Mouse (Mus musculus): ENCODE data around the gene Rgl2. TPM values are rescaled to one million over a fixed set of nuclear protein-coding genes. Genes with fewer than 3 reads are reported as not detected.
"Not testable (repeated sequence)": the region's sequence is repeated elsewhere in the genome, so short reads cannot be mapped to it uniquely, and the experiment has no call there.

Rgl2 gene
- polyA plus RNA-seq, 1 experiment from 2014 or later: 58.5 TPM

DNA sequence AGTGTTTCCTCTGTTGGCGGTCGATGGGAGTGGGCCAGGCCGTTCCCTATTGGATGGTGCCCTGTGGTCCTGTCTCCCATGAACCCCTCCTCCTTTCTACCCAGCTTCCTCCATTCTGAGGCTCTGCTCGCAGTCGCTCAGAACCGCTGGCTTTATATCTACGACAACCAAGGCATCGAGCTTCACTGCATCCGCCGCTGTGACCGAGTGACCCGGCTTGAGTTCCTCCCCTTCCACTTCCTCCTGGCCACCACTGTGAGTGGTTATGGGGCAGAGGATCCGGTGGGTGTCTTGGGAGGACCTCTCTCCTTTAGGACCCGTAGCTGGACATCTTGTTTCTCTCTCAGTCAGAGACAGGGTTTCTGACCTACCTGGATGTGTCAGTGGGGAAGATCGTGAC, 14.1 kb downstream of the Rgl2 start:
- no peak overlapping the region for H3K4me2 ChIP-seq
- H3K4me1 ChIP-seq: peaks cover 27% of the 10 kb centered on the region
- H3K27ac ChIP-seq: no peak overlapping the region
- H3K9ac ChIP-seq: no peak overlapping the region
- no peaks in the 10 kb centered on the region for H3K9me3 ChIP-seq
- 94% methylated on average over 15 of the region's 15 CpGs for WGBS
- H3K27me3 ChIP-seq: no peaks in the 10 kb centered on the region
- H3K4me3 ChIP-seq: no peak overlapping the region
- H3K36me3 ChIP-seq: peaks cover 55% of the 10 kb centered on the region
- ATAC-seq (ENCODE audit: insufficient number of reproducible peaks, low FRiP score, low TSS enrichment, low read depth): no peak

DNA sequence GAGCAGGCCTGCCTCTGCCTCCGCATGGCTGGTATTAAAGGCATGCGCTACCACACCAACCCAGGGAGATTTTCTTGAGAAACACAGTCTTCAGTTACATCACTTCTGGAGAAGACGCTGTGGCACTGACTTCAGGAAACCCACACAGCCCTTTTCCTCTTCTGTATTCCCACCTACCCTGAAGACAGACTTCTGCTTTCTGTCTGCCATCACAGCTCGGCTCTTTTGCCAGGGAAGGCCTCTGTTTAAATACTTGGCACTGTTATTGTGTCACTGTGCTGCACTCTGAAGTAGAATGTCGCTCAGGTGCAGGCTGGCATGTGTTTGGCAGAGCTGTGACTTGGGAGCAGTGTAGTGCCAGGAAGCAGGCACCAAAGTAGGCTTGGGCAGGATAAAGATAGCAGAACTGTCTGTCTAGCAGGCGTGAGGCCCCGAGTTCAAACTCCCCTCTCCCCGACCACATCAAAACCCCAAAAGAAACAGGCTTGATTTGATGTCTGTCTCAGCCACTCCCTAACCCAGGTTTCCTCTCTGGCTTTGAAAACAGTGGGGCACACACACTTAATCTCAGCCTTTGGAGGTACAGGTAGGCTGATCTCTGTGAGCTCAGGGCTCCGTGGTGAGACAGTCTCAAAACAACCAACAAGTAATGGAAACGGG, 18.2 kb downstream of the Rgl2 start:
- ATAC-seq (ENCODE audit: insufficient number of reproducible peaks, low FRiP score, low TSS enrichment, low read depth): no peak
- Histone ChIP-seq H3K36me3 (peaks cover 77% of the 10 kb centered on the region), H3K4me2 (no peak overlapping the region), H3K27me3 (no peaks in the 10 kb centered on the region), H3K27ac (no peak overlapping the region), H3K4me1 (peaks cover 40% of the 10 kb centered on the region), H3K9me3 (no peaks in the 10 kb centered on the region), H3K9ac (no peak overlapping the region), H3K4me3 (no peak overlapping the region)
- 87% methylated on average over 10 of the region's 10 CpGs for whole genome bisulfite sequencing

DNA sequence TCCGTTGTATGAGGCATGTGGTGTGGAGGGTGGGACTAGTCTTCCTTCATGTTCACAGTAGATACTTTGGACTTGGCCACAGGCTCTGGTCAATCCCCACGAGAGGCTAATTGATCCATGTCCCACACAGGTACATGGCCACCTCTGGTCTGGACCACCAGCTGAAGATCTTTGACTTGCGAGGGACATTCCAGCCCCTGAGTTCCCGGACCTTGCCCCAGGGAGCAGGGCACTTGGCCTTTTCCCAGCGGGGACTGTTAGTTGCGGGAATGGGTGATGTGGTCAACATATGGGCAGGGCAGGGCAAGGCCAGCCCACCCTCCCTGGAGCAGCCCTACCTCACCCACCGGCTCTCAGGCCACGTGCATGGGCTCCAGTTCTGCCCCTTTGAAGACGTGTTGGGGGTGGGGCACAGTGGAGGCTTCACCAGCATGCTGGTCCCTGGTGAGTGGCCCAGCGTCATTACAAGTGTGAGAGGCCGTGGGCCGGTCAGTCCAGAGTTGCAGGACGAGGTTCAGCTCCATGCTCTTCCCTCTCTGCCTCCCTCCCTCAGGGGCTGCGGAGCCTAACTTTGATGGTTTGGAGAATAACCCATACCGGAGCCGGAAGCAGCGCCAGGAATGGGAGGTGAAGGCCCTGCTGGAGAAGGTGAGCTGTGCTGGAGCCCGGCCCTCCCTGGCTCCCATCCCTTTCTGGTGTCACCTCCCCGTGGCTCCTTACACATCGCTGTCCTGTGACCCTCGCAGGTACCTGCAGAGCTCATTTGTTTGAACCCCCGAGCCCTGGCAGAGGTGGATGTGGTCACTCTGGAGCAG, 19.0 kb downstream of the Rgl2 start:
- Histone ChIP-seq H3K36me3 (peaks cover 79% of the 10 kb centered on the region), H3K4me3 (no peak overlapping the region), H3K9ac (no peak overlapping the region), H3K4me1 (peaks cover 47% of the 10 kb centered on the region), H3K9me3 (no peaks in the 10 kb centered on the region), H3K27me3 (no peaks in the 10 kb centered on the region), H3K4me2 (no peak overlapping the region), H3K27ac (no peak overlapping the region)
- 82% methylated on average over 22 of the region's 22 CpGs for WGBS
- ATAC-seq (ENCODE audit: insufficient number of reproducible peaks, low FRiP score, low TSS enrichment, low read depth): no peak

DNA sequence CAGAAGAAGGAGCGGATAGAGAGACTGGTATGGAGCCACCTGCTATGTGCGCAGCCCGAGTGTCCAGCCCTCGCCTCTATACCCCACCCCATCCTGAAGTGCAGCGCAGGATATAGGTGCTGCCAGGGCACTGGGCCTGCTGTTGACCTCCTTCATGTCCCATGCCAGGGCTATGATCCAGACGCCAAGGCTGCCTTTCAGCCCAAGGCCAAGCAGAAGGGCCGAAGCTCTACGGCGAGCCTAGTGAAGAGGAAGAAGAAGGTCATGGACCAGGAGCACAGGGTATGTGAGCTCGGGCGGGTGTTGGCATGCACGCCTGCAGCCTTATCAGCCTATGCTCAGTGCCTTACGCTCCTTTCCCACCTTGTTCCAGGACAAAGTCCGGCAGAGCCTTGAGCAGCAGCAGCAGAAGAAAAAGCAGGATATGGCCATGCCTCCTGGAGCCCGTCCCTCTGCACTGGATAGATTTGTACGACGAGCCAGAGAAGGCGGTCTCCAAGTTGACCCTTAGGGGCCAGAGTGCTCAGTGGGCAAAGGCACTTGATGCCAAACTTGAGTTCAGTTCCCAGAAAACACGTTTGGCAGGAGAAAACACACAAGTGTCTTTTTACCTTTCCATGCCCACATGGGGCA, 19.7 kb downstream of the Rgl2 start:
- H3K36me3 ChIP-seq: peaks cover 80% of the 10 kb centered on the region
- H3K4me2 ChIP-seq: no peak overlapping the region
- no peaks in the 10 kb centered on the region for H3K27me3 ChIP-seq
- H3K4me1 ChIP-seq: peaks cover 54% of the 10 kb centered on the region
- WGBS: 89% methylated on average over 19 of the region's 19 CpGs
- no peak overlapping the region for H3K4me3 ChIP-seq
- no peak overlapping the region for H3K9ac ChIP-seq
- H3K27ac ChIP-seq: no peak overlapping the region
- H3K9me3 ChIP-seq: no peaks in the 10 kb centered on the region
- no peak for ATAC-seq (ENCODE audit: insufficient number of reproducible peaks, low FRiP score, low TSS enrichment, low read depth)

DNA sequence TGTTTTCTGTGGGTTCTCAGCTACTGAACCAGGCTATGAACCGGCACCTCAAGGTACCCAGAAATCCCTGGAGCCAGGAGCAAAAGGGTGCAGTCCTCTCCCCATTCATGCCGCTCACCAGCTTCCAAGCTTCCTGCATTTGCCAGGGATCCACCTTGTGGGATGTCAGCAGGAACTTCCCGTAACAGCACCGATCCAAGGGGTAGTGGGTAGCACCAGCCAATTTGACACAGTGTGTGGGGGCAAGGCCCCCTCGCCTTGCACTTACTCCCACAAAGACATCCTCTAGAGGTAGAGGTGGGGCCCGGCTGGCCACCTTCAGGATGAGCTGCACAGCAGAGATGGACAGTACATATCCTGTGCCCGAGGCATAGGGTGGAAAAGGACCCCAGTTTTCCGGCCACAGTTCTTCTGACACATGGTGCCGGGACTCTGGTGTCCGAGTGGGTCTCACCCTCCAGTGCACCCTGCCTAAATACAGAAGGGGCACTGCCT, 20.8 kb downstream of the Rgl2 start:
- H3K27me3 ChIP-seq: no peaks in the 10 kb centered on the region
- H3K9ac ChIP-seq: 0 out of 2 replicates have a peak overlapping the region, but pooled peaks have one; percentile 54
- H3K4me1 ChIP-seq: peaks cover 62% of the 10 kb centered on the region
- peak overlapping the region; percentile 92 for H3K27ac ChIP-seq
- ATAC-seq (ENCODE audit: insufficient number of reproducible peaks, low FRiP score, low TSS enrichment, low read depth): no peak
- 75% methylated on average over 10 of the region's 10 CpGs for WGBS
- H3K4me3 ChIP-seq: peak overlapping the region; percentile 51
- H3K9me3 ChIP-seq: no peaks in the 10 kb centered on the region
- H3K4me2 ChIP-seq: peak overlapping the region; percentile 89
- peaks cover 71% of the 10 kb centered on the region for H3K36me3 ChIP-seq

DNA sequence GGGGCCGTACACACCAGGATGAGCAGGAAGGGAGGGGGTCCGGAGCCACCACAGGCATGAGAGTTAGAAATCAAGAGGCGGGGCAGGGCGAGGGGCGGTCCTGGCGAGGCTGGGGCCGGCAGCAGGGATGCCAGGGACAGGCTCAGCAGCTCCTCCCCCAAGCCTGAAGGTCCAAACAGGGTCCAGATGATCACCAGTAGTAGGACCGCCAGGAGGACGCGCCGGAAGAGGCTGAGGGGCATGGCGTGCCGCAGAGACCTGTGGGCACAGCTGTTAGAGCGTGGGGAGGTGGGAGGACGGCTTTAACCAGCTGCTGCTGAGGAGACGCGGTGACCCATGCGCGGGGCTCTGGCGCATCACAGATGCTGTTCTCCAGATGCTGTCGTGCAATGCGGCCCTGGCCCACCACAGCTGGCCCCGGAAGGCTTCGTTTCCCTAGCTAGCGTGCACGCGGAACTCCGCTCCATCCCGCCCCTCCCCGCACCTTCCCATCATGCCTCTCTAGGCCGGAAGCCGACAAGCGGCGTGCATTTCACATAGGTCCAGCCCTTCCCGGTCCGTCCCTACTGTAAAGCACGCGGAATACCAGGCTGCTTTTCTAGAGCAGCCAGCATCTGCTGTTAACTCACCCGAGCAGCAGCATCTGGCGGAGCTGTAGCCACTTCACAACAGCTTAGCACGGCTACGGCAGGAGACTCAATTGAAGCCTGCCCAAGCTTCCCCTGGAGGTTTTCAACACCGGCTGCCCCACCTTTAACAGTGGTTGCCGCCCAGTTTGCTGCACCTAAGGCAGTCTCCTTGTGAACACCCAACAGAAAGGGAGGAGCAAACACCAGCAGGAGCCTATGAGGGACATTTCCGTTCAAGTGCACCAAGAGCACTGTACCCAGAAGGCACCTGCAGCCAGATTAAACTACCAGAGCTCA, 21.9 kb downstream of the Rgl2 start, which contains the start of gene B3galt4:
B3galt4 (minus strand) TSS at position 468 of the 926 bp plus-strand sequence.
- under 1% methylated on average over 45 of the region's 45 CpGs for WGBS
- ATAC-seq (ENCODE audit: insufficient number of reproducible peaks, low FRiP score, low TSS enrichment, low read depth): peak; percentile 80
- Histone ChIP-seq H3K4me1 (peaks cover 62% of the 10 kb centered on the region), H3K4me2 (peak within 1 kb of the TSS; percentile 89), H3K27ac (peak within 1 kb of the TSS; percentile 92), H3K36me3 (peaks cover 61% of the 10 kb centered on the region), H3K4me3 (peak within 1 kb of the TSS; percentile 51), H3K9ac (peak within 1 kb of the TSS; percentile 54), H3K9me3 (no peaks in the 10 kb centered on the region), H3K27me3 (no peaks in the 10 kb centered on the region)

DNA sequence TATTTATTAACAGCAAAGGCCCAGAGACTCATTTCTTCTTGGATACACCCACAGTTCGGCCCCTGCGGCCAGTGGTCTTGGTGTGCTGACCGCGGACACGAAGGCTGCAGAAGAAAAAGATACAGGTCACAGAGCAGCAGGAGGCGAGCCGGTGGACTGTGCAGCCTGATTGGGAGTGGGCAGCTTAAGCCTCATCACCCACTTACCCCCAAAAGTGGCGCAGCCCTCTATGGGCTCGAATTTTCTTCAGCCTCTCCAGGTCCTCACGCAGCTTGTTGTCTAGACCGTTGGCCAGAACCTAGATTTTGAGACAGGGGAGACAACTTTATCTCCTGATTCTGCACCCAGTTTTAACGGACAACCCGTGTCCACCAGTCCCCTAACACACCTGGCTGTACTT, 22.7 kb downstream of the Rgl2 start:
- not testable (repeated sequence) for H3K27me3 ChIP-seq; H3K9me3 ChIP-seq; H3K9ac ChIP-seq; ATAC-seq (ENCODE audit: insufficient number of reproducible peaks, low FRiP score, low TSS enrichment, low read depth)
- Histone ChIP-seq H3K27ac (peak overlapping the region; percentile 92), H3K36me3 (peaks cover 55% of the 10 kb centered on the region), H3K4me1 (peaks cover 67% of the 10 kb centered on the region), H3K4me2 (peak overlapping the region; percentile 89), H3K4me3 (peak overlapping the region; percentile 51)
- WGBS: 76% methylated on average over 13 of the region's 13 CpGs

DNA sequence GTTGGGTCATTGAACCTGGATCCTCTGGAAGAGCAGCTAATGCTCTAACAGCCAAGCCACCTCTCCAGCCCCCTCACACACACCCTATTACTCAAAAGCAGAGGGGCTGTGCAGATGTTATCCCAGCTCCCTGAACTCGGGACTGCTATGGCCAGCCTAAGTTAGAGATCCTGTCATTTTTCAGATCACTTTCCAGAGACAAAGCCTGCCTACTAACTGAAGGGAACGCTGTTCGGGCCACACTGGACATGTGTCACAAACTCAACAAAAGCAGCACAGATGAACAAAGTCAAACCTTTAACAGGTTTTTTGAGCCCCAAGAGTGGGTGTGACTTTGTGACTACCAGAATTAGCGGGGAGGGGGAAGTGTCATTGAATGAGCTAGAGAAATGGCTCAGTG, 23.5 kb downstream of the Rgl2 start:
- no peak overlapping the region for H3K27ac ChIP-seq

DNA sequence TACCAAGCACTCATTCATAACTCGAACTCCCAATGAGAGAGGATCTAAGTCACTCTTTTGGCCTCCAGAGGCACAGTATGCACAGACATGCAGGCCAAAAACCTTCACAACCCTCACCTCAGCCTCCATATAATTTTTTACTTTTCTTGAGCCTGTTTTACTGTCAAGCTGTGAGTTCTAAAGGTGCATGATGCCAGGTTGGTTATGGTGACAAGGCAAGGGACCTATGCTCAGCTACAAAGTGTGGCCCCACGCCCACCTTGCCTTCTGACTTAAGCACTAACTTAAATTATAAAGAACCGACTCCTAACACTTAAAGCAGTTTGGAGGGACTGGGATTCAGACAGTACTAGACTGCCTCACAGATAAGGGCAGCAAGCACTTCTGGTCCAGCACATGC, 24.0 kb downstream of the Rgl2 start:
- H3K9ac ChIP-seq: no peak overlapping the region
- 0 out of 2 replicates have a peak overlapping the region, but pooled peaks have one; percentile 0 for H3K4me3 ChIP-seq
- no peak overlapping the region for H3K27ac ChIP-seq

More for the DNA sequence above, 23.5 kb downstream of the Rgl2 start:
- no peak overlapping the region for H3K4me2 ChIP-seq
- no peaks in the 10 kb centered on the region for H3K27me3 ChIP-seq
- H3K36me3 ChIP-seq: peaks cover 53% of the 10 kb centered on the region
- peaks cover 74% of the 10 kb centered on the region for H3K4me1 ChIP-seq
- ATAC-seq (ENCODE audit: insufficient number of reproducible peaks, low FRiP score, low TSS enrichment, low read depth): no peak
- H3K9me3 ChIP-seq: no peaks in the 10 kb centered on the region
- H3K4me3 ChIP-seq: 0 out of 2 replicates have a peak overlapping the region, but pooled peaks have one; percentile 0
- H3K9ac ChIP-seq: no peak overlapping the region
- WGBS: 84% methylated on average over 4 of the region's 4 CpGs

DNA sequence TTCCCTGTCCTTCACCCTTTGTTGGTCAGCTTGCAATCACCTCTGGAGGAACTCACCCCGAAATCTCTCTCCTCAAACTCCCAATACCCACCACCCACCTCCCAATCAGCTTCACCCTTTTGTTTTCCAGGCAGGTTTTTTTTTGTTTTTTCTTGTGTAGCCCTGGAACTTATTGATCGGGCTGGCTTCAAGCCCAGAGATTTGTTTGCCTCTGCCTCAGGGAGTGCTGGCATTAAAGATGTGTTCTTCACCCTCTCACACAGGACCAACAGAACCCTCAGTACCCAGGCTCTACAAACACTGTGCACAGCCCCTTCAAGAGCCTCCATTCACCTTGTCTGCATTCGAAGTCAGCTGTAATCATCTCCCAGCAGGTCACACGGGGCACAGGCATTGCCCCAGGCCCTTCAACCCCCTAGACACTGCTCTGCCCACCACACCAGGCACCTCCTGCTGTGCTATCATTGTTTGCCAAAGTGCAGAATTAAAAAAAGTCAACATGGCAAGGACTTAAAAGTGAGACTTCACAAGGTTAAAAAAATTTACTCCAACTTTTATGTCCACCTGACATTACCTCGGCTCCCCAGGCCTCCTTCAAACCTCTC, 24.7 kb downstream of the Rgl2 start:
- no peaks in the 10 kb centered on the region for H3K9me3 ChIP-seq
- peaks cover 68% of the 10 kb centered on the region for H3K4me1 ChIP-seq
- H3K4me2 ChIP-seq: peak overlapping the region; percentile 84
- H3K27me3 ChIP-seq: no peaks in the 10 kb centered on the region
- no peak for ATAC-seq (ENCODE audit: insufficient number of reproducible peaks, low FRiP score, low TSS enrichment, low read depth)
- H3K9ac ChIP-seq: peak overlapping the region; percentile 95
- H3K36me3 ChIP-seq: peaks cover 52% of the 10 kb centered on the region
- peak overlapping the region; percentile 94; the same call in 1 of the 2 replicates for H3K27ac ChIP-seq
- WGBS: 40% methylated on average over 5 of the region's 5 CpGs
- H3K4me3 ChIP-seq: peak overlapping the region; percentile 82

More for the DNA sequence above, 24.0 kb downstream of the Rgl2 start:
- Histone ChIP-seq H3K36me3 (peaks cover 52% of the 10 kb centered on the region), H3K4me2 (0 out of 2 replicates have a peak overlapping the region, but pooled peaks have one; percentile 3), H3K27me3 (no peaks in the 10 kb centered on the region), H3K4me1 (peaks cover 74% of the 10 kb centered on the region), H3K9me3 (no peaks in the 10 kb centered on the region)
- no peak for ATAC-seq (ENCODE audit: insufficient number of reproducible peaks, low FRiP score, low TSS enrichment, low read depth)
- WGBS: 82% methylated on average over 3 of the region's 3 CpGs

Measured in limb, embryonic 15.5 days (tissue).